Mouse (Mus musculus): ENCODE data around the gene Npvf. TPM values are rescaled to one million over a fixed set of nuclear protein-coding genes. Genes with fewer than 3 reads are reported as not detected.
"Not testable (repeated sequence)": the region's sequence is repeated elsewhere in the genome, so short reads cannot be mapped to it uniquely, and the experiment has no call there.

The Npvf gene
- total RNA-seq, 2 experiments from 2014 or later, result not detected

- no peak for DNase-seq (ENCODE audit: low spot score in 2 of 2)
- intact Hi-C loops (cut with DNase I), result no loop called here
These were observed 9.5 kb downstream of the Npvf start for GRCm38 (mm10) chr6:50644701-50645100.

- DNase-seq (ENCODE audit: low spot score in 2 of 2), result no peak
- intact Hi-C loops (cut with DNase I), result no loop called here
These were observed 12.3 kb downstream of the Npvf start for GRCm38 (mm10) chr6:50641898-50642297.

GRCm38 (mm10) chr6:50640377-50640776 lies 13.9 kb downstream of the Npvf start:
- DNase-seq (ENCODE audit: low spot score in 2 of 2), result no peak
- intact Hi-C loops (cut with DNase I), result no loop called here

- DNase-seq (ENCODE audit: low spot score in 2 of 2), result no peak
- intact Hi-C loops (cut with DNase I), result no loop called here
These were observed 14.6 kb downstream of the Npvf start for GRCm38 (mm10) chr6:50639656-50640055.

- intact Hi-C loops (cut with DNase I); DNase-seq (ENCODE audit: low spot score in 2 of 2): not testable (repeated sequence)
These were observed 28.1 kb downstream of the Npvf start for GRCm38 (mm10) chr6:50626170-50626569.

GRCm38 (mm10) chr6:50618273-50618672 lies 36.0 kb downstream of the Npvf start:
- DNase-seq (ENCODE audit: low spot score in 2 of 2); intact Hi-C loops (cut with DNase I): not testable (repeated sequence)

GRCm38 (mm10) chr6:50601620-50602019 lies 52.6 kb downstream of the Npvf start:
- intact Hi-C loops (cut with DNase I), result no loop called here
- no peak for DNase-seq (ENCODE audit: low spot score in 2 of 2)

Other genes starting within 250 kb of the Npvf start
- gene Osbpl3, start 198.2 kb downstream of the Npvf start, total RNA-seq (2021), result 10 to 100 TPM; 34.2 to 41.6 TPM
- 10 to 100 TPM; 37.7 to 39.3 TPM for gene Cycs, start 87.9 kb downstream of the Npvf start, total RNA-seq (2021)
- gene 4921507P07Rik, start 57.8 kb downstream of the Npvf start, total RNA-seq (2021), result under 1 TPM; 0.48 to 0.81 TPM